Mouse (Mus musculus) brain, adult 2 months (tissue): ENCODE measurements at regions not wholly inside any gene's neighbourhood (a gene's known extent, or its start where the extent isn't known, plus 50 kb on each side); places are given as distances from the start of the nearest gene placed in this dataset.
"Not testable (repeated sequence)": the region's sequence is repeated elsewhere in the genome, so short reads cannot be mapped to it uniquely, and the experiment has no call there.

Source experiments
- DNase-seq: peaks from one replicate; pipeline ENCODE4 v3.0.0; 2011; ENCODE audit warnings: low read depth, low spot score

GRCm38 (mm10) chr15:3909471-3909870 is 69.9 kb downstream of the Fbxo4 start:
- DNase-seq = no peak

GRCm38 (mm10) chr15:3908721-3909120 is 70.7 kb downstream of the Fbxo4 start:
- DNase-seq = peak; percentile 56

- DNase-seq = no peak
Observed at GRCm38 (mm10) chr15:3905548-3905947, 73.8 kb downstream of the Fbxo4 start.

- DNase-seq = no peak
Observed at GRCm38 (mm10) chr15:3878429-3878828, 100.9 kb downstream of the Fbxo4 start.

GRCm38 (mm10) chr15:3877506-3877905 is 101.9 kb downstream of the Fbxo4 start:
- no peak for DNase-seq

- DNase-seq = peak; percentile 9
Observed at GRCm38 (mm10) chr15:3875210-3875861, 104.0 kb downstream of the Fbxo4 start.

- DNase-seq = no peak
Observed at GRCm38 (mm10) chr15:3831802-3832201, 147.6 kb downstream of the Fbxo4 start.

- DNase-seq = no peak
Observed at GRCm38 (mm10) chr15:3805430-3805829, 173.9 kb downstream of the Fbxo4 start.

- no peak for DNase-seq
Observed at GRCm38 (mm10) chr15:3775865-3776264, 192.6 kb upstream of the Ghr start.

GRCm38 (mm10) chr15:3772228-3772789 is 189.0 kb upstream of the Ghr start:
- DNase-seq = no peak

- peak; percentile 19 for DNase-seq
Observed at GRCm38 (mm10) chr15:3770312-3770711, 187.0 kb upstream of the Ghr start.

- DNase-seq = no peak
Observed at GRCm38 (mm10) chr15:3764726-3765125, 181.4 kb upstream of the Ghr start.

- DNase-seq = peak; percentile 3
Observed at GRCm38 (mm10) chr15:3760396-3760795, 177.1 kb upstream of the Ghr start.

- peak; percentile 83 for DNase-seq
Observed at GRCm38 (mm10) chr15:3755636-3756035, 172.3 kb upstream of the Ghr start.

GRCm38 (mm10) chr15:3748072-3748471 is 164.8 kb upstream of the Ghr start:
- DNase-seq = not testable (repeated sequence)

GRCm38 (mm10) chr15:3743168-3743814 is 160.0 kb upstream of the Ghr start:
- DNase-seq = no peak

- DNase-seq = no peak
Observed at GRCm38 (mm10) chr15:3742191-3742590, 158.9 kb upstream of the Ghr start.

- DNase-seq = no peak
Observed at GRCm38 (mm10) chr15:3725214-3725613, 141.9 kb upstream of the Ghr start.

GRCm38 (mm10) chr15:3720668-3721340 is 137.5 kb upstream of the Ghr start:
- DNase-seq = peak; percentile 40

GRCm38 (mm10) chr15:3711764-3712163 is 128.5 kb upstream of the Ghr start:
- no peak for DNase-seq

GRCm38 (mm10) chr15:3707089-3708078 is 124.1 kb upstream of the Ghr start:
- DNase-seq = peak; percentile 34
